Mouse (Mus musculus) spleen, adult 2 months (tissue): ENCODE measurements around the gene Slc38a1. TPM values are rescaled to one million over a fixed set of nuclear protein-coding genes. Genes with fewer than 3 reads are reported as not detected.

Experiments
- DNase-seq, 2 experiments: peaks; one replicate each; pipeline versions ENCODE4 v3.0.0 to v3.0.0-alpha.2; 2012 to 2021; ENCODE audit warnings: low spot score in 2 of 2, low read depth in 1 of 2
- H3K27ac ChIP-seq: fragments of 200-500 bp; 2 replicates; pipeline ENCODE4 v1.5.1; 2012; ENCODE audit warnings: low read length, inconsistent platforms; ENCODE audit not compliant: insufficient read depth
- H3K27me3 ChIP-seq: fragments of 200-500 bp; 2 replicates; pipeline ENCODE4 v1.6.1; 2012; ENCODE audit warnings: mild to moderate bottlenecking, moderate library complexity, low read length, inconsistent platforms; ENCODE audit not compliant: control insufficient read depth, insufficient read depth
- H3K36me3 ChIP-seq: fragments of 200-500 bp; 2 replicates; pipeline ENCODE4 v1.6.1; 2012; ENCODE audit warnings: mild to moderate bottlenecking, low read length, inconsistent platforms; ENCODE audit not compliant: control insufficient read depth, insufficient read depth
- H3K4me1 ChIP-seq: fragments of 200-500 bp; 2 replicates; pipeline ENCODE4 v1.6.1; 2011; ENCODE audit warnings: inconsistent platforms; ENCODE audit not compliant: control insufficient read depth, insufficient read depth, insufficient read length
- H3K4me3 ChIP-seq: fragments of 200-500 bp; 2 replicates; pipeline ENCODE4 v1.5.1; 2011; ENCODE audit warnings: mild to moderate bottlenecking, inconsistent platforms; ENCODE audit not compliant: insufficient read depth, insufficient read length; ENCODE audit errors: extremely low read depth
- CTCF ChIP-seq: fragments of 200-500 bp; IDR thresholded peaks from 2 replicates; pipeline ENCODE4 v1.5.1; 2011; ENCODE audit warnings: mild to moderate bottlenecking, inconsistent platforms; ENCODE audit not compliant: insufficient read depth, insufficient read length, insufficient replicate concordance; ENCODE audit errors: extremely low read depth
- POLR2A ChIP-seq: fragments of 200-500 bp; IDR thresholded peaks from 2 replicates; pipeline ENCODE4 v1.6.1; 2011; ENCODE audit warnings: low read depth, low read length, inconsistent platforms
- WGBS: fragments of 180-500 bp; shearing (Covaris S2); methylation state at CpG from one replicate; pipeline ENCODE4 v1.1.7; 2018; 5-methylcytosine and 5-hydroxymethylcytosine counted together
- polyA plus RNA-seq: library from polyadenylated mRNA; depleted of rRNA; stranded (reverse); fragments of >200 nt; gene quantifications from 2 replicates; pipeline ENCODE4 v1.2.3, GENCODE M21; 2012

The Slc38a1 gene
- polyA plus RNA-seq, 1 experiment = 44.4 TPM

DNA sequence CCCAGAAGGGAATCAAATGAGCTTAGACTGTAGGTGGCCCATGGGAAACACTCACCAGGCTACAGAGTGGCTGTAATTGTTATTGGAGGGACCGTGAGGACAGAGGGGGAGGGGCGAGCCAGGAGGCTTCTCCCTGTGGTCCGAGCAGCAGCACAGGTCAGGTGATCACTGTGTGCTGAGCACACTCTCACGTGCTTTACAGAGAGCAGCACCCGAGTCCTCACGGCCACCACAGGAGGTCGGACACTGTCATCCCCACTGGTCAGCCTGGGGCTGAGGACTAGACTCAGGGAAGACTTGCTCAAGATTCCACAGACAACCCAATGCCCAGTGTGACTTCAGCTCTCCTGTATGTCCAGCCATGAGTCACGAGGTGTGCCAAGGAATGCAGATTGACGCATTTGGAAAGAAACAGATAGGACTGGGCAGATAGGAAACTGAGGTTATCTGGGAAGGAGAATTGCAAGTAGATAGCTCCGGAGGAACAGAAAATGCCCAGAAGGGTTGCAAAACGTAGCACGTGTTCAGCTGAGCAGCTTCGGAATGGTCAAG lies 18.0 kb upstream of the Slc38a1 start:
- TF ChIP-seq POLR2A = no peak
- TF ChIP-seq CTCF = no peak
- Histone ChIP-seq H3K27me3 (no peaks in the 10 kb centered on the region), H3K27ac (no peak overlapping the region), H3K4me1 (peaks cover under 1% of the 10 kb centered on the region; the same call in 1 of the 2 replicates), H3K4me3 (no peak overlapping the region), H3K36me3 (no peaks in the 10 kb centered on the region)
- DNase-seq = no peak
- WGBS = 78% methylated on average over 13 of the region's 13 CpGs

GRCm38 (mm10) chr15:96658275-96658602 lies 15.5 kb upstream of the Slc38a1 start:
- no peak for DNase-seq
- peaks cover 9% of the 10 kb centered on the region; the same call in 1 of the 2 replicates for H3K4me1 ChIP-seq
- no peaks in the 10 kb centered on the region for H3K27me3 ChIP-seq
- no peaks in the 10 kb centered on the region for H3K36me3 ChIP-seq
- no peak for TF ChIP-seq CTCF
- no peak for TF ChIP-seq POLR2A
- no peak overlapping the region for H3K27ac ChIP-seq
- no peak overlapping the region for H3K4me3 ChIP-seq
- 93% methylated on average over 14 of the region's 14 CpGs for WGBS

DNA sequence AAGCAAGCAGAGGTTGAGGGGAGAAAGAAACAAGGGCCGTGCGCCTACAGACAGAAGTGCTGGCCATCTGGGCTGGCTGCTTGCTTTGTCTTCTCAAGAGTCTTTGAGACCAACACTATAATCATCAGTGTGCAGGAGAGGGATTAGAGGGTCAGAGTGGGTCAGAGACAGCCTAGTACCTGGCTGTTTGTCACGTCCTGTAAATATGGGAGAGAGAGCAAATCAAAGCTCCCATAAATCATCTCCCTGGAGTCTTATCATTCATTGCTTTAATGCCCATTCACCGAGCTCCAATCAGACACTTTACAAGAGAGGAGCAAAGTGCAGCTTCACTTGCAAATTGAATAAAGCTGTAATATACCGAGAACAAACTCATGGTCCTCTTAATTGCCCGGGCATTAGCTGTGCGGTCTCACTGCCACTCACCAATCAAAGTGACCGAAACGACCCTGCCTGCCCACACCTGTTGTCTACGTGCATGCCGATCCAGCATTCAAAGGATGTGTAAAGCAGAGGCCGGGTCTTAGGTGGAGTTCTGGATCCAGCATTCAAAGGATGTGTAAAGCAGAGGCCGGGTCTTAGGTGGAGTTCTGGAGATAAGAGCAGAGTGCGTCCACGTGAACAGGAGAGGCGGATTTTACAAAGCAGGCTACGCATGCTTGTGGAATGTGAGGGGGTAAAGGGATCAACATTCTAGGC lies 15.0 kb upstream of the Slc38a1 start:
- Histone ChIP-seq H3K4me1 (peaks cover 9% of the 10 kb centered on the region; the same call in 1 of the 2 replicates), H3K27ac (no peak overlapping the region)

DNA sequence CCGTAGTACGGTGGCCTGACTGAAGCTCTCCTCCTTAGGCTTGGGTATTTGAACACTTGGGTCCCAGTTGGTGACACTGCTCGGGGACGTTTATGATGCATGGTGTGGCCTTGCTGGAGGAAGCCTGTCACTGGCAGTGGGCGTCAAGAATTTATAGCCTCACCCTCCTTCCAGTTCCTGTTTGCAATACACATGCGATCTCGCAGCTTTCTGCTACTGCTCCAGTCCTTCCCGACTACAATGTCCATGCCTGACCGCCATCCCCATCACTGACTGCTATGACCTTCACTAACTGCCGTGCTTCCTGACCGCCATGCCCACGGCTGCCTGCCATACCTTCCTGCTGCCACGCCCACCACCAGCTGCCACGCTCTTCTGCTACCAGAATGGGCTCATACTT lies 12.8 kb upstream of the Slc38a1 start:
- no peaks in the 10 kb centered on the region for H3K27me3 ChIP-seq
- 12% methylated on average over 14 of the region's 14 CpGs for WGBS
- DNase-seq = peak in 1 of 2 experiments; percentile 39
- peak overlapping the region; percentile 46; the same call in 1 of the 2 replicates for H3K4me3 ChIP-seq
- TF ChIP-seq POLR2A = peak; percentile 29; the same call in 1 of the 2 replicates
- no peak for TF ChIP-seq CTCF
- H3K27ac ChIP-seq = peak overlapping the region; percentile 83
- H3K4me1 ChIP-seq = peaks cover 9% of the 10 kb centered on the region; the same call in 1 of the 2 replicates
- no peaks in the 10 kb centered on the region for H3K36me3 ChIP-seq

More for the DNA sequence above, 15.0 kb upstream of the Slc38a1 start:
- 93% methylated on average over 17 of the region's 17 CpGs for whole genome bisulfite sequencing
- no peaks in the 10 kb centered on the region for H3K27me3 ChIP-seq
- TF ChIP-seq CTCF (no peak), POLR2A (no peak)
- no peak for DNase-seq
- no peak overlapping the region for H3K4me3 ChIP-seq
- no peaks in the 10 kb centered on the region for H3K36me3 ChIP-seq

GRCm38 (mm10) chr15:96654714-96655113 lies 12.0 kb upstream of the Slc38a1 start:
- Histone ChIP-seq H3K4me3 (no peak overlapping the region), H3K4me1 (peaks cover 9% of the 10 kb centered on the region; the same call in 1 of the 2 replicates), H3K27ac (peak overlapping the region; percentile 83), H3K27me3 (no peaks in the 10 kb centered on the region), H3K36me3 (no peaks in the 10 kb centered on the region)
- TF ChIP-seq CTCF (no peak), POLR2A (peak; percentile 66)
- peak in 1 of 2 experiments; percentile 68 for DNase-seq
- 7% methylated on average over 8 of the region's 8 CpGs for WGBS

GRCm38 (mm10) chr15:96653011-96653410 lies 10.3 kb upstream of the Slc38a1 start:
- no peak for DNase-seq
- TF ChIP-seq CTCF = no peak
- TF ChIP-seq POLR2A = no peak
- no peak overlapping the region for H3K27ac ChIP-seq
- peaks cover 9% of the 10 kb centered on the region; the same call in 1 of the 2 replicates for H3K4me1 ChIP-seq
- no peaks in the 10 kb centered on the region for H3K27me3 ChIP-seq
- no peaks in the 10 kb centered on the region for H3K36me3 ChIP-seq
- 95% methylated on average over 16 of the region's 16 CpGs for WGBS
- no peak overlapping the region for H3K4me3 ChIP-seq

DNA sequence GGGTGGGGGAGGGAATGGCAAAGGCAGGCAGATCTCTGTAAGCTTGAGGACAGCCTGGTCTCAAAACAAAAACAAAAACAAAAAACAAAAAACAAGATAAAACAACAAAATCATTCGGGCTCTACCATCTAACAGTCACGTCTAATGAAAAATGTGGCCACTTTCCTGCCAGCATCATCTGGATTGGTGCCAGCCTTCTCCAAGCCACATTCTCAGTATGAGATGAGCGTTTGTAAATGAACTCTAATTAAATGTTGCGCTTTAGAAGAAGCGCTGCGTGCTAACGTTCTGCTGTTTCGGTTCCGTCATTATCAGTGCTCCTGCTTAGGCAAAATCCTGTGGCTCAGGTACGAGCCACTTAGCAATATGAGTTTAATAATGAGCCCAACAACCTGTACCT lies 9.8 kb upstream of the Slc38a1 start:
- H3K27ac ChIP-seq = no peak overlapping the region
- H3K4me3 ChIP-seq = no peak overlapping the region
- no peaks in the 10 kb centered on the region for H3K36me3 ChIP-seq
- no peak for DNase-seq
- H3K27me3 ChIP-seq = no peaks in the 10 kb centered on the region
- WGBS = 86% methylated on average over 10 of the region's 10 CpGs
- H3K4me1 ChIP-seq = peaks cover 9% of the 10 kb centered on the region; the same call in 1 of the 2 replicates
- TF ChIP-seq CTCF = no peak
- no peak for TF ChIP-seq POLR2A
